Mouse (Mus musculus): Measurements from ENCODE around the gene Galr2.
A peak's percentile ranks its signal among the peaks of the same experiment; 100 is the strongest.

The Galr2 gene

GRCm38 (mm10) chr11:116307019-116307725, 26.4 kb downstream of the Galr2 start, which contains the start of gene Exoc7:
Exoc7 (minus strand) TSS chr11:116307233.
- peak; percentile 10 for DNase-seq (ENCODE audit: low read depth)

DNA sequence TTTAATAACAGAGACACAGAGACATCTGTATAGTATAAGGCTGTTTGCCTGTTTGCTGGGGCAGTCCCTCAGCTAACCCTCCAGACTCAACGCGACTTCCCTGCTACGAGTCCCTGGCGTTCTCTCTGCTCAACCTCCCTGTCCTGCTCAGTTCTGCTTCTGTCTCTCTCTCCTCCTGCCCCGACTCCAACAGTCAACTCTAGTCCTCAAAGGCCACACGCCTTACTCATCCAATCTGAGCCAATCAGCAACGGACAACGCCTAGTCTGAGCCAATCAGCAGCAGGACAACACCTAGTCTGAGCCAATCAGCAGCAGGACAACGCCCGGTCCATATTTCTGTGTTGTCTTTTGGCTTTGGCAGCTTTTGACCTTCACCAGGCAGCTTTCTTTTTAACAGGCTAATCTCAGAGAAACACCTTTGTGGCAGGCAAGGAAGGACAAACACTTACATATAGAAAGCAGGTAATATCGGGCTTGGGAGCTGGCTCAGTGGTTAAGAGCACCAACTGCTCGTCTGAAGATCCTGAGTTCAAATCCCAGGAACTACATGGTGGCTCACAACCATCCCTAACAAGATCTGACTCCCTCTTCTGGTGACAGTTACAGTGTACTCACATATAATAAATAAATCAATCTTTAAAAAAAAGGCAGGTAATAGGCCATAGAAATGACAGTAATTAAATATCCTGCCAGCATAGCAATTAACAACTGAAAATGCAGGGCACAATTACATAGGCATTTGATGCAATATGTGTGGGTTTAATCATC, 27.2 kb downstream of the Galr2 start:
- peak; percentile 48 for DNase-seq (ENCODE audit: low read depth)

GRCm38 (mm10) chr11:116309601-116310000, 28.9 kb downstream of the Galr2 start:
- no peak for DNase-seq (ENCODE audit: low read depth)

DNA sequence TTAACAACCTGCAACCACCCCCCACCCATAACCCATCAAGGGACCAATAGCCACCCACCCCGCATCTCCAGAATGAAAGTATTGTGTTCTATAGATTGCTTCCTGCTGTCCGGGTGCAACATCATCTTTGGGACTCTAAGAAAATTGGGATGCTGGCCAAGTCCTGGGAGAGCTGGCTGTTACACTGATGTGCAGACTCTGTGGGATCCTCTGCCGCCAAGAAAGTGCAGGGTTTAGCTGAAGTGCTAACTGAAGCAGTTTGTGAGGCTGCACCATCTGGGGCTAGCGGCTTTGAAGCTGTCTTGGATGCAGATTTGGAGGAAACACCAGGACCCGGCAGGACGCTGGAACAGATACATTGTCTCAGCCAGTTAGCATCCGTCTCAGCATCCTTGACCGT, 30.4 kb downstream of the Galr2 start:
- DNase-seq (ENCODE audit: low read depth), result no peak

DNA sequence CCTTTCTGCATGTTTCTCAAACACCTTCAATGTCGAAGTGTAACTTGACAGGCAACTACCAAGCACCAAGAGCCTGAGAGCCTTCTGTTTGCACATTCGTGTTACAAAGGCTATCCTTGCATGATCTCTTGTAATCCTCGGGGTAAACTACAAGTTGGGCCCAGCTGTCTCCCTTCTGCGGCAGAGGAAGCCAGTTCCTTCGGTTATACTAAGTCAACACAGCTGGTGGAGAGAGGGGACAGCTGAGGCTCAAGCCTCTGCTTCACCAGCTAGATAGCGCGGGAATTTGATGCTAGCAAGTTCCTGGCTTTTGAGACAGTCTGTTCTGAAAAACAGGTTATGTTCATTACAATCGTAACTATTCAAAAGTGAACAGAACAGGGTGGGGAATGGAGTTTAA, 31.6 kb downstream of the Galr2 start:
- peak; percentile 26 for DNase-seq (ENCODE audit: low read depth)

- DNase-seq (ENCODE audit: low read depth), result peak; percentile 76
Measured at GRCm38 (mm10) chr11:116318719-116319659, 38.2 kb downstream of the Galr2 start.

GRCm38 (mm10) chr11:116326963-116327603, 46.3 kb downstream of the Galr2 start:
- no peak for DNase-seq (ENCODE audit: low read depth)

GRCm38 (mm10) chr11:116329314-116330210, 48.8 kb downstream of the Galr2 start:
- no peak for DNase-seq (ENCODE audit: low read depth)

DNA sequence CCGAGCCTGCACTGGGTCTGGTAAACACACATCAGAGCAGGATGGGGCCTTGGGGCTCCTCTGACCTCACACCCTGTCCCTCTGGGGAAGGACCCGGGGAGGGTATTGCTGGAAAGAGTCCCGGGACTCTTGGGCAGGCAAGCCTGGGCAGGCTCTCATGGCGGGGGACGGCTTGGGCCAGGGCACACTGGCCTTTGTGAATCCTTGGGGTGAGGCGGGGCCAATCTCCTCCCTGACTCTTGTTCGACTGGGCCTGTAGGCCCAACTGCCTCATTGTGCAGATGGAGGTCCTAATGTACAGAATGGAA, 49.4 kb downstream of the Galr2 start:
- DNase-seq (ENCODE audit: low read depth), result no peak

- no peak for DNase-seq (ENCODE audit: low read depth)
Measured at GRCm38 (mm10) chr11:116332232-116332982, 51.7 kb downstream of the Galr2 start.

GRCm38 (mm10) chr11:116332983-116333270, 52.2 kb downstream of the Galr2 start:
- DNase-seq (ENCODE audit: low read depth), result no peak
